Mouse (Mus musculus): ENCODE measurements around the gene Gm10256. TPM values are rescaled to one million over a fixed set of nuclear protein-coding genes. Genes with fewer than 3 reads are reported as not detected.

Gene Gm10256
- not detected for polyA plus RNA-seq (2015; fragmentation: Illumina TruSeq; extraction: RNeasy Lipid Tissue Mini Kit (QIAGEN cat#74804); ENCODE audit: low read depth, low replicate concordance)

GRCm38 (mm10) chrY:2830380-2830779, at the start of gene Gm10256, which contains the start of gene Rbmy:
Gm10256 (plus strand) TSS chrY:2830699.
Rbmy (plus strand) TSS chrY:2830680.

GRCm38 (mm10) chrY:2796105-2796504, 34.4 kb upstream of the Gm10256 start, which contains the start of gene Gm4064:
Gm4064 (minus strand) TSS chrY:2796205.

GRCm38 (mm10) chrY:2900689-2901088, 70.2 kb downstream of the Gm10256 start, which contains the start of gene Gm10352:
Gm10352 (plus strand) TSS chrY:2900989.

Other genes starting within 250 kb of the Gm10256 start
- gene H2al2c, start 231.6 kb upstream of the Gm10256 start, polyA plus RNA-seq (2015; fragmentation: Illumina TruSeq; extraction: RNeasy Lipid Tissue Mini Kit (QIAGEN cat#74804); ENCODE audit: low read depth, low replicate concordance), result not detected
- gene Sry, start 167.0 kb upstream of the Gm10256 start, polyA plus RNA-seq (2015; fragmentation: Illumina TruSeq; extraction: RNeasy Lipid Tissue Mini Kit (QIAGEN cat#74804); ENCODE audit: low read depth, low replicate concordance), result not detected
- gene H2al2b, start 110.0 kb upstream of the Gm10256 start, polyA plus RNA-seq (2015; fragmentation: Illumina TruSeq; extraction: RNeasy Lipid Tissue Mini Kit (QIAGEN cat#74804); ENCODE audit: low read depth, low replicate concordance), result not detected
- gene Gm4064, start 34.5 kb upstream of the Gm10256 start, polyA plus RNA-seq (2015; fragmentation: Illumina TruSeq; extraction: RNeasy Lipid Tissue Mini Kit (QIAGEN cat#74804); ENCODE audit: low read depth, low replicate concordance), result not detected
- not detected for gene Rbmy, start within 50 bp of the Gm10256 start, polyA plus RNA-seq (2015; fragmentation: Illumina TruSeq; extraction: RNeasy Lipid Tissue Mini Kit (QIAGEN cat#74804); ENCODE audit: low read depth, low replicate concordance)
- not detected for gene Gm10352, start 70.3 kb downstream of the Gm10256 start, polyA plus RNA-seq (2015; fragmentation: Illumina TruSeq; extraction: RNeasy Lipid Tissue Mini Kit (QIAGEN cat#74804); ENCODE audit: low read depth, low replicate concordance)
- gene Gm29289, start 101.9 kb downstream of the Gm10256 start, polyA plus RNA-seq (2015; fragmentation: Illumina TruSeq; extraction: RNeasy Lipid Tissue Mini Kit (QIAGEN cat#74804); ENCODE audit: low read depth, low replicate concordance), result not detected

All from brain, adult 10 weeks (tissue).